Mouse (Mus musculus): ENCODE measurements around the gene Pheta1. TPM values are rescaled to one million over a fixed set of nuclear protein-coding genes. Genes with fewer than 3 reads are reported as not detected.

Pheta1 gene
- polyA plus RNA-seq, 1 experiment from 2014 or later = 22.2 TPM

DNA sequence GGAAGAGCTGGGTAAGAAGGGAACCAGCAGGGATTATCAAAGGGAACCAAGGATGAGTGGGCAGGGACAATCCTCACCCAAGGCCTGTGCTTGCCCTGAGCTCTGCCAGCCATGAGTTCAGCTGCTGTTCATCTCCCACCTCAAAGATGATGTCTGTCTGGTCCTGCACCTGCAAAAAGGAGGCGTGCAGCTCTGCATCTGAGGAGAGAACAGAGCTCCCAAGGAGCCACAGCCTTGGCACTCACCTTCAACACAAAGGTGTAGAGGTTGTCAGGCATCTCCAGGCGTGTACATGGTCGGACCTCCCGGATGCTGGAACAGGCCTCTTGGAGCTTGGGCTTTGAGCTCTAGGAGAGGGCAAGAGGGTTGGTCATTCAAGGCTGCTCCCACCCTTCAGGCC lies 29.9 kb upstream of the Pheta1 start:
- no peaks in the 10 kb centered on the region for H3K4me1 ChIP-seq (ENCODE audit: insufficient read depth)
- 91% methylated on average over 4 of the region's 4 CpGs for WGBS

DNA sequence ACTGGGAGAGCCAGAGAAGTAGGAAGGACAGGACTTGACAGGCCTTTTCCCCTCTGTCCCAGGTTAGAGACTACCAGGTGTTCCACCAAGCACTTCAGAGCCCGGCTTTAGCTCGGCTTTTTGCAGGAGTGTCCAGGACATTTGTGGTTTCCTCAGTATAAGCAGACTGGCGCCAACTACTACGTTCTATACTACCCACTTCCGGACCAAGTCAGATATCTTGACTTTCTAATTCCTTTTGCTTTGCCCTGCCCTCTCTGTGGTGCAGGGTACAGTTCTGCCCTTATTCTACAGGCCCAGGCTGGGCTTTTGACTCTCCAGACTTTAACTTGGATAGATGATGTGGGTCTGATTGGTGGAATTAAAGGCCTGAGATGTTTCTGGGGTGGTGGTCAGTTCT lies 29.2 kb upstream of the Pheta1 start:
- 83% methylated on average over 5 of the region's 5 CpGs for WGBS
- no peak for ATAC-seq (ENCODE audit: insufficient read depth)
- peaks cover 88% of the 10 kb centered on the region for H3K36me3 ChIP-seq (ENCODE audit: insufficient read depth)

More for the DNA sequence above, 29.9 kb upstream of the Pheta1 start:
- DNase-seq (no peak), ATAC-seq (ENCODE audit: insufficient read depth) (no peak)
- Histone ChIP-seq H3K27ac (ENCODE audit: low read depth) (no peak overlapping the region), H3K27me3 (ENCODE audit: insufficient read depth, low read length) (no peaks in the 10 kb centered on the region), H3K36me3 (ENCODE audit: insufficient read depth) (peaks cover 89% of the 10 kb centered on the region), H3K4me3 (ENCODE audit: low read depth, low read length) (no peak overlapping the region), H3K4me2 (no peak overlapping the region), H3K9me3 (ENCODE audit: low read depth, low read length) (no peaks in the 10 kb centered on the region), H3K9ac (no peak overlapping the region)
- no peak for TF ChIP-seq CTCF (IDR thresholded peaks at IDR 0.05; ENCODE audit: low read depth)

DNA sequence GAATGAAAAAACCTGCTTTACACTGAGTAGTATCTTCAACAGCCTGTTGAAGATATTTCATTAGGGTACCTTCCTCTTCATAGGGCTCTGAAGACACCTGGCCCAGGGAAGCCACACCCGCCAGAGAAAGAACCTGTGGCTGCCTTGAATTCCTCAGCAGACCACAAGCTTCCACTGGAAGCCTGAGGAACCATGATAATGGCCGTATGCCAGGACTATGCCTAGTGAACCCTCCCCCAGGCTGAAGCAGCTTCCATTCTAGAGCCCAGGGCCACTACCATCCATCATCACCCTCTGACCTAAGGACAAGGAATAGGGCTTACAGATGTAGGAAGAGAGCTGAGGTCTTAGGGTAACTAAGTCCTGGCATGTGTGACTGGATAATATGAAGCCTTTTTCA lies 28.6 kb upstream of the Pheta1 start:
- Histone ChIP-seq H3K9me3 (ENCODE audit: low read depth, low read length) (no peaks in the 10 kb centered on the region), H3K4me3 (ENCODE audit: low read depth, low read length) (no peak overlapping the region), H3K9ac (no peak overlapping the region), H3K36me3 (ENCODE audit: insufficient read depth) (peaks cover 88% of the 10 kb centered on the region), H3K4me1 (ENCODE audit: insufficient read depth) (no peaks in the 10 kb centered on the region), H3K4me2 (no peak overlapping the region), H3K27me3 (ENCODE audit: insufficient read depth, low read length) (no peaks in the 10 kb centered on the region), H3K27ac (ENCODE audit: low read depth) (no peak overlapping the region)
- 66% methylated on average over 2 of the region's 2 CpGs for WGBS
- ATAC-seq (ENCODE audit: insufficient read depth) (no peak), DNase-seq (no peak)
- no peak for TF ChIP-seq CTCF (IDR thresholded peaks at IDR 0.05; ENCODE audit: low read depth)

More for the DNA sequence above, 29.2 kb upstream of the Pheta1 start:
- TF ChIP-seq CTCF (IDR thresholded peaks at IDR 0.05; ENCODE audit: low read depth) = no peak
- Histone ChIP-seq H3K4me1 (ENCODE audit: insufficient read depth) (no peaks in the 10 kb centered on the region), H3K27me3 (ENCODE audit: insufficient read depth, low read length) (no peaks in the 10 kb centered on the region), H3K4me2 (no peak overlapping the region), H3K27ac (ENCODE audit: low read depth) (no peak overlapping the region), H3K9ac (no peak overlapping the region), H3K4me3 (ENCODE audit: low read depth, low read length) (no peak overlapping the region), H3K9me3 (ENCODE audit: low read depth, low read length) (no peaks in the 10 kb centered on the region)
- no peak for DNase-seq

DNA sequence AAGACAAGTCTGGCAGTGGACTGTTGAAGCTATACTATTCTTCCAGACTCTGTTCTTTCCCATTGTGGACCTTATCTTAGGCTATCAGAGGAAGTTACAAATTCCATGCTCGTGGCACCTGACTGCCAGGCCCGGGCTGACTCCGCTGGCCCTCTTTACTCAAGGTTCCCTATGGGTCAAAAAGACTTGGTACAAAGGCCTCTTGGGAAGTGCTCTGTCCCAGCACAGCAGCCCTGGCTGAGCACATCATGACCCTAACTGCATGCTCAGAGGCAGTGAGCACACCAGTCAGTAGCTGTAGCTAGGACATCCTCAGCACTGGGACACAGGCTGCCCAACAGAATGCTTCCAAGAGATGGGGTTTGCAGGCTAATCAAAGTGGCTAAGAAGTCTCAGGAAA lies 28.1 kb upstream of the Pheta1 start:
- Histone ChIP-seq H3K9me3 (ENCODE audit: low read depth, low read length) (no peaks in the 10 kb centered on the region), H3K4me3 (ENCODE audit: low read depth, low read length) (no peak overlapping the region), H3K9ac (no peak overlapping the region), H3K4me2 (no peak overlapping the region), H3K4me1 (ENCODE audit: insufficient read depth) (no peaks in the 10 kb centered on the region), H3K36me3 (ENCODE audit: insufficient read depth) (peaks cover 87% of the 10 kb centered on the region), H3K27ac (ENCODE audit: low read depth) (no peak overlapping the region), H3K27me3 (ENCODE audit: insufficient read depth, low read length) (no peaks in the 10 kb centered on the region)
- 74% methylated on average over 3 of the region's 3 CpGs for whole genome bisulfite sequencing
- DNase-seq (no peak), ATAC-seq (ENCODE audit: insufficient read depth) (no peak)
- no peak for TF ChIP-seq CTCF (IDR thresholded peaks at IDR 0.05; ENCODE audit: low read depth)

DNA sequence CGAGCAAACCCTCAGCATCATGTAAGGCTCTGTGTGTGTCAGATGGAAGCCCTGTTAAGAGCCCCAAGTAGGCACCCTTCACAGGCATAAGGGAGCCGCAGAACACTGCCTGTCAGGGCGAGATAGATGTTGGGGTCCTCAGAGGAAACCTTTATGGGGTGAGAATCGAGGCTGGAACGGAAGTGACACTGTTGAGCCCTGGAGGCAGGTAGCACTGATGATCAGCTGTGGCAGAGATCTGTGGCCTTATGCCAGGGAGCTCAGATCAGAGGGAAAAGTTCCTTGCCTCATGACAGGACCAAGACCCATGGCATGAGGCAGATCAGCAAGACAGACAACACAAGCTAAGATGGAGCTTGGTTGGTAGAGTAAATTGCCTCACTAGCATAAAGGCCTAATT lies 27.7 kb upstream of the Pheta1 start:
- ATAC-seq (ENCODE audit: insufficient read depth) (no peak), DNase-seq (no peak)
- 83% methylated on average over 5 of the region's 5 CpGs for WGBS
- H3K4me3 ChIP-seq (ENCODE audit: low read depth, low read length) = no peak overlapping the region
- no peaks in the 10 kb centered on the region for H3K9me3 ChIP-seq (ENCODE audit: low read depth, low read length)
- no peak overlapping the region for H3K4me2 ChIP-seq
- no peak overlapping the region for H3K9ac ChIP-seq
- H3K36me3 ChIP-seq (ENCODE audit: insufficient read depth) = peaks cover 83% of the 10 kb centered on the region
- no peaks in the 10 kb centered on the region for H3K27me3 ChIP-seq (ENCODE audit: insufficient read depth, low read length)
- no peaks in the 10 kb centered on the region for H3K4me1 ChIP-seq (ENCODE audit: insufficient read depth)
- TF ChIP-seq CTCF (IDR thresholded peaks at IDR 0.05; ENCODE audit: low read depth) = no peak
- no peak overlapping the region for H3K27ac ChIP-seq (ENCODE audit: low read depth)

DNA sequence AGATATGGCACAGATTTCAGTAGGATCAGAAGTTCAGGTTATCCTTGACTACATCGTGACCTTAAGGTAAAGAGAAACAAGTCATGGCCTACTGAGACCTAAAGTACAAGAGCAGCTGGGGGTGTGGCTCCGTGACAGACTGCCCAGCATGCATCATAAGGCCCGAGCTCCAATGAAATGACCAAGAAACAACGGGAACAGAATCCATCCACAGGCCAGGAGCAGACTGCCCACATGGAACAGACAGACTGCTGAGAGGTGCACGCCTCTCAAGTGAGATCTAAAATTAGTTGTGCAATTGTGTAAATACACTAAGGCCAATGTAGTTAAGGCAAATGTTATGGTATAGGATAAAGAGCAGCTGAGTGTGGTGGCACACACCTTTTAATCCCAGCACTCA lies 27.2 kb upstream of the Pheta1 start:
- ATAC-seq (ENCODE audit: insufficient read depth) (no peak), DNase-seq (no peak)
- Histone ChIP-seq H3K4me1 (ENCODE audit: insufficient read depth) (no peaks in the 10 kb centered on the region), H3K9ac (no peak overlapping the region), H3K27ac (ENCODE audit: low read depth) (no peak overlapping the region), H3K4me2 (no peak overlapping the region), H3K9me3 (ENCODE audit: low read depth, low read length) (no peaks in the 10 kb centered on the region), H3K4me3 (ENCODE audit: low read depth, low read length) (no peak overlapping the region), H3K36me3 (ENCODE audit: insufficient read depth) (peaks cover 83% of the 10 kb centered on the region), H3K27me3 (ENCODE audit: insufficient read depth, low read length) (no peaks in the 10 kb centered on the region)
- 70% methylated on average over 5 of the region's 5 CpGs for WGBS
- no peak for TF ChIP-seq CTCF (IDR thresholded peaks at IDR 0.05; ENCODE audit: low read depth)

DNA sequence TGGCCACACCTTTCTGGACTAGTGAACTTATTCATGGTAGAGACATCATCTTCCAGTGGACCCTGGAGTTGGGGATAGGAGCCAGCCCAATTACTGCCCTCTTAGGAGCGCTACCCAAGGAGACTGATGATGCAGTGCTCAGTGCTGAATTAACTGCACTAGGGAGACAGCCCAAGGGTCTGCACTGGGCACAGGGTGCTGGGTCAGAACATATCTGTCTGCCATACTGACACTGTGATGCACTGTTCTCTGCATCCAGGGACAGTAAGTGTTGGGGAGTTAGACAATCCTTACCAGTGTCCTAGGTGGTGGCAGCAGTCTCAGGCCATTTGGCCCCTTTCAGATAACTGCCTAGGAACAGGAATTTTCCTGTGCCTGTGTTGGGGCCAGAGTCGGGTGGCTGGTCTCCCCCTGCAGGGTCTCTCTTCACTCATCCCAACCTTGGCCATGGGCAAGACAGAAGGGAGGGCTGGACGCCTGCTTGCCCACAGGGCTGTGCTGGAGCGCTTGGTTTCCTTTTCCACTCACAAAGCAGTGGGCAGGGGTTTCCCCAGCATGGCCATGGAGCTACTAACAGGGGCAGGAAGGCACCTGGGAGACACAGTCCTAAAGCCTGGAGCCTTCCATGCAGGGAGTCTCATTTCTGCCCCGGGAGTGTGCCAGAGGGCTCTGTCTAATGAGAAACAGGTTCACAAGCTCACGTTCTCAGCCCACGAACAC lies 25.8 kb upstream of the Pheta1 start:
- Histone ChIP-seq H3K27ac (ENCODE audit: low read depth) (no peak overlapping the region), H3K36me3 (ENCODE audit: insufficient read depth) (peaks cover 82% of the 10 kb centered on the region), H3K9me3 (ENCODE audit: low read depth, low read length) (no peaks in the 10 kb centered on the region), H3K27me3 (ENCODE audit: insufficient read depth, low read length) (no peaks in the 10 kb centered on the region), H3K9ac (no peak overlapping the region), H3K4me3 (ENCODE audit: low read depth, low read length) (no peak overlapping the region), H3K4me1 (ENCODE audit: insufficient read depth) (no peaks in the 10 kb centered on the region), H3K4me2 (no peak overlapping the region)
- no peak for ATAC-seq (ENCODE audit: insufficient read depth)
- 75% methylated on average over 7 of the region's 7 CpGs for WGBS
- no peak for DNase-seq
- no peak for TF ChIP-seq CTCF (IDR thresholded peaks at IDR 0.05; ENCODE audit: low read depth)
